Mouse (Mus musculus) neural tube, embryonic 11.5 days (tissue): Measurements from ENCODE around the gene Nubpl. TPM values are rescaled to one million over a fixed set of nuclear protein-coding genes. Genes with fewer than 3 reads are reported as not detected.

Experiments
- ATAC-seq: fragments of 200-750 bp; cut with Nextera tagmentation; 2 replicates; pipeline ENCODE4 v1.8.0; 2017; ENCODE audit warnings: moderate number of reproducible peaks, mild to moderate bottlenecking, moderate TSS enrichment, moderate library complexity; ENCODE audit not compliant: insufficient read depth, low FRiP score, low TSS enrichment
- DNase-seq: peaks from one replicate; pipeline ENCODE4 v3.0.0-alpha.2; 2015; ENCODE audit warnings: low spot score
- H3K27ac ChIP-seq: fragments of 300-500 bp; sonication (generic); 2 replicates; pipeline ENCODE4 v1.5.1; 2014; ENCODE audit warnings: low read depth, mild to moderate bottlenecking, low read length
- H3K27me3 ChIP-seq: fragments of 300-500 bp; sonication (generic); 2 replicates; pipeline ENCODE4 v1.6.1; 2014; ENCODE audit warnings: mild to moderate bottlenecking, low read length, mixed read lengths; ENCODE audit not compliant: control insufficient read depth, insufficient read depth
- H3K36me3 ChIP-seq: fragments of 300-500 bp; sonication (generic); 2 replicates; pipeline ENCODE4 v1.6.1; 2014; ENCODE audit warnings: mild to moderate bottlenecking, low read length, moderate library complexity, mixed read lengths; ENCODE audit not compliant: control insufficient read depth, insufficient read depth
- H3K4me1 ChIP-seq: fragments of 300-500 bp; sonication (generic); 2 replicates; pipeline ENCODE4 v1.6.1; 2014; ENCODE audit warnings: low read length, mixed read lengths; ENCODE audit not compliant: control insufficient read depth, insufficient read depth
- H3K4me2 ChIP-seq: fragments of 300-500 bp; sonication (generic); 2 replicates; pipeline ENCODE4 v1.6.1; 2014; ENCODE audit warnings: low read depth, mild to moderate bottlenecking, moderate library complexity
- H3K4me3 ChIP-seq: fragments of 300-500 bp; sonication (generic); 2 replicates; pipeline ENCODE4 v1.5.1; 2014; ENCODE audit warnings: low read depth, low read length
- H3K9ac ChIP-seq: fragments of 300-500 bp; sonication (generic); 2 replicates; pipeline ENCODE4 v1.6.1; 2014; ENCODE audit warnings: mild to moderate bottlenecking, low read length
- H3K9me3 ChIP-seq: fragments of 300-500 bp; sonication (generic); 2 replicates; pipeline ENCODE4 v1.6.1; 2016; ENCODE audit warnings: low read length; ENCODE audit not compliant: control insufficient read depth
- WGBS: fragments of 180-500 bp; shearing (Covaris S2); extraction: QIAGEN DNeasy Blood & Tissue Kit; methylation state at CpG from one replicate; pipeline ENCODE4 v1.1.7; 2014; 5-methylcytosine and 5-hydroxymethylcytosine counted together
- polyA plus RNA-seq: library from polyadenylated mRNA; unstranded; fragments of >200 nt; fragmentation: Nextera tagmentation; extraction: Ambion mirVana; gene quantifications from 2 replicates; pipeline ENCODE4 v1.2.1, GENCODE M21; 2014

Nubpl gene
- polyA plus RNA-seq, 1 experiment from 2014 or later: 9.5 TPM

- no peaks in the 10 kb centered on the region for H3K4me1 ChIP-seq
- no peak overlapping the region for H3K27ac ChIP-seq
- 69% methylated on average over 9 of the region's 9 CpGs for WGBS
- H3K4me2 ChIP-seq: no peak overlapping the region
- ATAC-seq: no peak
- H3K9ac ChIP-seq: no peak overlapping the region
- no peaks in the 10 kb centered on the region for H3K27me3 ChIP-seq
- DNase-seq: no peak
- no peak overlapping the region for H3K4me3 ChIP-seq
- no peaks in the 10 kb centered on the region for H3K36me3 ChIP-seq
- no peaks in the 10 kb centered on the region for H3K9me3 ChIP-seq
These were observed 220.9 kb downstream of the Nubpl start for GRCm38 (mm10) chr12:52318426-52318825.

DNA sequence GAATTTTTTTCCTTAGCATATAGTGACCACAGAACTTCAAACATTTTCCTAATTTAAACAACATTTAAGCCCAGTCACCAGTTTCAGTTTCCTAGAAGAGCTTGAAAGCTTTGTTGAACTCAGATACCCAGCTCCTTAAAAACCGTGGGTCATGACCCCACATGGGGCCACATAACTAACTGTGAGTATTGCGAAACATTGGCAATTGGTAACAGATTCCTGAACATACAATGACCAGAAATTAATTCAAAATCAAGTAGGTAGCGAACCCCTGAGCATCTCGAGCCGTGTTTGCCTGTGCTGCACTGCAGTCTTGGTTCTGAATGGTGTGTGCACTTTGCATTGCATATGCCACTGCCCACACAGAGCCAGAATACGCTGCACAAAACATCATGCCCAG, 221.6 kb downstream of the Nubpl start:
- no peak for DNase-seq
- Histone ChIP-seq H3K27me3 (no peaks in the 10 kb centered on the region), H3K36me3 (no peaks in the 10 kb centered on the region), H3K27ac (no peak overlapping the region), H3K4me1 (no peaks in the 10 kb centered on the region), H3K4me3 (no peak overlapping the region), H3K9ac (no peak overlapping the region), H3K4me2 (no peak overlapping the region), H3K9me3 (no peaks in the 10 kb centered on the region)
- 92% methylated on average over 6 of the region's 6 CpGs for whole genome bisulfite sequencing
- ATAC-seq: no peak

DNA sequence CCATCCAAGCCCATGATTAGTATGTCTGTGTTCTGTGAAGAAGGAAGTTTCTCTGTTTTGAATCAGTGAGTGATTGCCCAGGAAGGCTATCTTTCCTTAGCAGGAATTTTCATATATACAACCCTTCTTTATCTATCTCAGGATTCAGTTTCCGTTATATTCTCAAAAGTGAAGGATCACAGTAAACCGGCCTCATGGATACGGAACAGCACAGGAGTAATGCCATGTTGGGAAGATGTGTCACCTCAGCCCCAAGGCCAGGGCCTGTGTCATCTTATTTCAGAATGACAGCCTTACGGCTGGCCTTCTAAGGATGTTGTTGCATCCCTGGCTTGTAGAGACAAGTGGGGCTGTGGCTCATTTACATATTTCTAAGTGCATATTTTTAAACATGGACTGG, 231.0 kb downstream of the Nubpl start:
- Histone ChIP-seq H3K4me1 (no peaks in the 10 kb centered on the region), H3K4me3 (no peak overlapping the region), H3K4me2 (no peak overlapping the region), H3K27me3 (no peaks in the 10 kb centered on the region), H3K27ac (no peak overlapping the region), H3K36me3 (no peaks in the 10 kb centered on the region), H3K9me3 (no peaks in the 10 kb centered on the region), H3K9ac (no peak overlapping the region)
- no peak for ATAC-seq
- DNase-seq: no peak
- WGBS: over 99% methylated on average over 4 of the region's 4 CpGs

GRCm38 (mm10) chr12:52335142-52335765, 237.7 kb downstream of the Nubpl start:
- Histone ChIP-seq H3K4me2 (no peak overlapping the region), H3K36me3 (no peaks in the 10 kb centered on the region), H3K27me3 (no peaks in the 10 kb centered on the region), H3K4me1 (no peaks in the 10 kb centered on the region), H3K9me3 (no peaks in the 10 kb centered on the region), H3K4me3 (no peak overlapping the region), H3K27ac (no peak overlapping the region), H3K9ac (no peak overlapping the region)
- ATAC-seq (no peak), DNase-seq (no peak)
- 87% methylated on average over 11 of the region's 11 CpGs for WGBS

GRCm38 (mm10) chr12:52338136-52338753, 240.7 kb downstream of the Nubpl start:
- no peak for ATAC-seq
- no peaks in the 10 kb centered on the region for H3K27me3 ChIP-seq
- whole genome bisulfite sequencing: 85% methylated on average over 2 of the region's 2 CpGs

DNA sequence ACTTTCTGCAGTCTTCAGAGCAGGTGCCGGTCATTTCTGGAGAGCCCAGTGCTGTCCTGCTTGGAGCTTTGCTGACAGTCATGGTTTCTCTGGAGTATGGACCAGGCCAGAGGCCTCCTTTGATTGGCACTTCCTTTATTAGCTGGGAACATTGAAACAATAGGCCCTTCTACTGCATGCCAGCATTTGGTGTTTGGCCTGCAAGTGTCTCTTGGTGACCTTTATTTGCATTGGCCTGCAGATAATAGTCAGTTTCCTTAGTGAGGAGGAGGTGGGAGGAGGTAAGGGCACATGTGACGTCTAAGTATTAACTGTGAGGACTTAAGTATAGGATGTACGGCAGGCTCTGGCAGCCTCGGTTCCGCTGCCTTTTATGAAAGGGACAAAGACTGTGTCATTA, 249.1 kb downstream of the Nubpl start:
- ATAC-seq (no peak), DNase-seq (no peak)
- no peak overlapping the region for H3K9ac ChIP-seq
- H3K27ac ChIP-seq: no peak overlapping the region
- H3K27me3 ChIP-seq: no peaks in the 10 kb centered on the region
- H3K4me3 ChIP-seq: no peak overlapping the region
- 43% methylated on average over 5 of the region's 5 CpGs for WGBS
- H3K4me1 ChIP-seq: no peaks in the 10 kb centered on the region
- no peaks in the 10 kb centered on the region for H3K36me3 ChIP-seq
- H3K9me3 ChIP-seq: no peaks in the 10 kb centered on the region
- H3K4me2 ChIP-seq: no peak overlapping the region

More at GRCm38 (mm10) chr12:52338136-52338753, 240.7 kb downstream of the Nubpl start:
- DNase-seq: no peak
- Histone ChIP-seq H3K36me3 (no peaks in the 10 kb centered on the region), H3K9ac (no peak overlapping the region), H3K4me1 (no peaks in the 10 kb centered on the region), H3K4me2 (no peak overlapping the region), H3K4me3 (no peak overlapping the region), H3K27ac (no peak overlapping the region), H3K9me3 (no peaks in the 10 kb centered on the region)

GRCm38 (mm10) chr12:52350276-52350675, 252.7 kb downstream of the Nubpl start:
- Histone ChIP-seq H3K9ac (no peak overlapping the region), H3K4me2 (no peak overlapping the region), H3K4me3 (no peak overlapping the region), H3K27me3 (no peaks in the 10 kb centered on the region), H3K27ac (no peak overlapping the region), H3K36me3 (no peaks in the 10 kb centered on the region), H3K9me3 (no peaks in the 10 kb centered on the region), H3K4me1 (no peaks in the 10 kb centered on the region)
- WGBS: 58% methylated on average over 3 of the region's 3 CpGs
- ATAC-seq (no peak), DNase-seq (no peak)

DNA sequence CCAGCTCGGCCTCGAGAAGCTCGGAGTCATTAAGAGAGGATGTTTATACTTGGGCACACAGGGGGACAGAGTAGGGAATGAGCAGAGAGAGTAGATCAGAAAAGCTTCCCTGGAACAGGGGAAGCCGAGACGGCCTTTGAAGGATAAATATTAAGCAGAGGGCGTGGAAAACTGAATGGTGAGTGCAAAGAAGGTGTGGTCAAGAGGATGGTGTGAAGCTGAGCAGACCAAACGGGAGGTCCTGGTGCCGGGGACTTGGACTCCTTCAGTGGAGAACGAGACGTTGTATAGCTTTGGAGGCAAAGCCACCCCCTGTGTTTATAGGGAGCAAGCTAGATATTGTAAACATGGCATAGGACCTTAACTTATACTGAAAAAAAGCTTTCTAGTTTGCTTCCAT, 261.9 kb downstream of the Nubpl start:
- Histone ChIP-seq H3K36me3 (no peaks in the 10 kb centered on the region), H3K9ac (no peak overlapping the region), H3K4me3 (no peak overlapping the region), H3K4me2 (no peak overlapping the region), H3K4me1 (no peaks in the 10 kb centered on the region; the same call in 1 of the 2 replicates), H3K9me3 (no peaks in the 10 kb centered on the region), H3K27me3 (no peaks in the 10 kb centered on the region), H3K27ac (no peak overlapping the region)
- no peak for DNase-seq
- 75% methylated on average over 10 of the region's 10 CpGs for WGBS
- no peak for ATAC-seq

DNA sequence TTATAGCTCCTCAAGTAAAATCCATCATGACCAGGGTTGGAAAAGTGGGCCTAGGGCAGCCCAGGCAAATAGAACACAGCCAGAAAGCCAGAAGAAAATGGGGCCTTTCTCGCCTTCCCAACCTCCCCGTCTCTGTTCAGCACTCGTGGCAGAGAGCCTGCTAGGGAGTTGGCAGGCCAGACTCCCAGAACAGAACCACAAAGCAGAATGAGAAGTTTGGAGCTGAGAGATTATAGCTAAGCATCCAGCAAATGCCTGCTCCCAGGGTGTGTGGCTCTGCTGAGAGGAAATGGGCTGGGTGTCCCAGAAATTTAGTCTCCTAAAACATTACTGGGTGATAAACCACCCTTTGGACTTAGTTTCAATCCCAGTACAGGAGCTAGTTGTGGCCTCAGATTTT, 262.6 kb downstream of the Nubpl start:
- H3K4me2 ChIP-seq: no peak overlapping the region
- WGBS: 82% methylated on average over 3 of the region's 3 CpGs
- no peaks in the 10 kb centered on the region for H3K36me3 ChIP-seq
- DNase-seq: no peak
- no peak overlapping the region for H3K4me3 ChIP-seq
- no peak overlapping the region for H3K9ac ChIP-seq
- H3K27me3 ChIP-seq: no peaks in the 10 kb centered on the region
- ATAC-seq: no peak
- no peak overlapping the region for H3K27ac ChIP-seq
- no peaks in the 10 kb centered on the region for H3K9me3 ChIP-seq
- H3K4me1 ChIP-seq: no peaks in the 10 kb centered on the region; the same call in 1 of the 2 replicates
